Mouse (Mus musculus) megakaryocyte, embryonic 14.5 days (primary cell): ENCODE results near the gene Kcnh1.

Experiments
- FLI1 ChIP-seq: IDR thresholded peaks from 2 replicates; pipeline ENCODE4 v1.6.1; 2012; ENCODE audit warnings: low read length, inconsistent platforms, mixed read lengths
- GATA1 ChIP-seq: IDR thresholded peaks from 3 replicates; pipeline ENCODE4 v1.6.1; 2012; ENCODE audit warnings: mixed read lengths, low read length, inconsistent platforms, borderline replicate concordance

DNA sequence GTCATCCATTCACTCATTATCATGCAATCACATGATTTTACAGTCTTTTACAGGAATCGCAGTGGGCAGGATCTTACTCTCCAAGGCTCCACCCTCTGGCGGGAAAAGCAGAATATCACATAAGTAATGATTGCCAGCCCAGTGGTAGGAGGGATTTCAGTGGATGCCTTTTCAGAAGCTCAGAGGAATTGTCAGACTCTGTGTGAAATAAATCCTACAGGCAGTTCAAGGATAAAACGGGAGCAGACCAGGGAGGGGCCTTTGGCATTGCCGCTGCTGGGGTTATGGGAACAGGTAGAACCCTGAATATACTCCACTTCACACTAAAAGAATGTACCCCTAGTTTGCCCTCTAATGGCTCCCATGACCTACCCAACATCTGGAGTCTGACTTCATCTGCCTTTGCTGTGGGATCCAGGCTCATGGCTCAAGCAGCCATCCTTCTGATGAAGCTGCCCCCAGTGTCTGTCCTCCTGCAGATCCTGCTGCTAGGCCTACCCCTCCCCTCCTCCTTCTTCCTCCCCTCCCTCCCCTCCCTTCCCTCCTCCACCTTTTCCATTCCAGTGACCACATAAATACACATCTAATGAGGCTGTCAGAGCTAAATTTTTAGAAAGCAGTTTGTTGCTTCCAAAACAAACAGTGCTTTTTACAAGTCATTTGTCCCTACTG lies 181.5 kb downstream of the Kcnh1 start:
- TF ChIP-seq GATA1: no peak
- TF ChIP-seq FLI1: no peak
